Mouse (Mus musculus): ENCODE data around the gene Dapl1. TPM values are rescaled to one million over a fixed set of nuclear protein-coding genes. Genes with fewer than 3 reads are reported as not detected.

Dapl1 gene
- total and polyA plus RNA-seq, 2 experiments = not detected

DNA sequence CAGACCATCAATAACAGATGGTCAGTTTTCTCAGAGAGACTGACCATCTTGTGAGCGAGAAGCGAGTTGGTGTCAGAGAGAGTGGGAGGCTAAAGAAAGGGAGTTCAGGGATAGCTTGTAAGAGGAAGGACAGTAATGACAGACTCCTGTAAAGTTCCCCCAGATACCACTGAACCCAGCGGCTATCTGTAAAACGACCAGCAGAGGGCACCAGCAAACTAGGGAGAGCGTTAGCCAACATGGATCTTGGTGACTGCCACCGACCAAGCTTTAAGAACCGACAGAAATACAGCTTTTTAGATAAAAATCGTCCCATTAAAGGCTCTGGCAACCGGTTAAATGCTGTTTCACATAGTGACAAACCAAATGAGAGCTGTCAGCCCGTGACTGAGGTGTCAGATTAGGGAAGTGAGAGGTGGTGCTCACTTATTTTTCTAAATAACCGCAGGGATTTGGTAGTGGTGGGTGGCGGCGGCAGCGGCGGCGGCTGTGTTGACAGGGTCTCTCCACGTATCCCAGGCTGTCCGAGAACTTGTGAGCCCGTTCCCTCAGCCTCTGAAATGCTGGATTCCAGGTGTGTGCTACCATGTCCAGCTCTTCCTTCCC is 37.7 kb downstream of the Dapl1 start:
- no peaks in the 10 kb centered on the region for H3K79me2 ChIP-seq (ENCODE audit: control insufficient read depth, insufficient read depth, low read length)
- H3K4me3 ChIP-seq (ENCODE audit: insufficient read depth, low read depth, low read length) = peak overlapping the region; percentile 23; the same call in 1 of the 2 replicates
- no peaks in the 10 kb centered on the region; the same call in 1 of the 2 replicates for H3K4me1 ChIP-seq (ENCODE audit: control insufficient read depth, insufficient read depth, low read length)
- DNase-seq (ENCODE audit: extremely low read depth, low read depth, low spot score) = peak; percentile 50
- no peak overlapping the region for H3K27ac ChIP-seq (replicated peaks; ENCODE audit: insufficient read depth, low read depth, low read length)
- TF ChIP-seq POLR2A (IDR thresholded peaks at IDR 0.05; ENCODE audit: extremely low read depth, insufficient read depth, low read length) (no peak), CTCF (IDR thresholded peaks at IDR 0.05; ENCODE audit: low read depth, low read length) (peak; percentile 79)
- WGBS = 14% methylated on average over 19 of the region's 19 CpGs
- no peaks in the 10 kb centered on the region for H3K36me3 ChIP-seq (ENCODE audit: control insufficient read depth, insufficient read depth, low read length)
- H3K27me3 ChIP-seq (ENCODE audit: control insufficient read depth, insufficient read depth, low read length) = no peaks in the 10 kb centered on the region
- peak overlapping the region; percentile 68; the same call in 1 of the 2 replicates for H3K9ac ChIP-seq (ENCODE audit: low read depth, low read length)

GRCm38 (mm10) chr2:59523526-59523925 is 39.1 kb downstream of the Dapl1 start:
- Histone ChIP-seq H3K9ac (ENCODE audit: low read depth, low read length) (no peak overlapping the region), H3K27ac (replicated peaks; ENCODE audit: insufficient read depth, low read depth, low read length) (no peak overlapping the region), H3K79me2 (ENCODE audit: control insufficient read depth, insufficient read depth, low read length) (no peaks in the 10 kb centered on the region), H3K36me3 (ENCODE audit: control insufficient read depth, insufficient read depth, low read length) (no peaks in the 10 kb centered on the region), H3K4me3 (ENCODE audit: insufficient read depth, low read depth, low read length) (no peak overlapping the region), H3K27me3 (ENCODE audit: control insufficient read depth, insufficient read depth, low read length) (no peaks in the 10 kb centered on the region), H3K4me1 (ENCODE audit: control insufficient read depth, insufficient read depth, low read length) (no peaks in the 10 kb centered on the region; the same call in 1 of the 2 replicates)
- TF ChIP-seq CTCF (IDR thresholded peaks at IDR 0.05; ENCODE audit: low read depth, low read length) (no peak), POLR2A (IDR thresholded peaks at IDR 0.05; ENCODE audit: extremely low read depth, insufficient read depth, low read length) (no peak)
- no peak for DNase-seq (ENCODE audit: extremely low read depth, low read depth, low spot score)
- WGBS = 96% methylated on average over 3 of the region's 3 CpGs

DNA sequence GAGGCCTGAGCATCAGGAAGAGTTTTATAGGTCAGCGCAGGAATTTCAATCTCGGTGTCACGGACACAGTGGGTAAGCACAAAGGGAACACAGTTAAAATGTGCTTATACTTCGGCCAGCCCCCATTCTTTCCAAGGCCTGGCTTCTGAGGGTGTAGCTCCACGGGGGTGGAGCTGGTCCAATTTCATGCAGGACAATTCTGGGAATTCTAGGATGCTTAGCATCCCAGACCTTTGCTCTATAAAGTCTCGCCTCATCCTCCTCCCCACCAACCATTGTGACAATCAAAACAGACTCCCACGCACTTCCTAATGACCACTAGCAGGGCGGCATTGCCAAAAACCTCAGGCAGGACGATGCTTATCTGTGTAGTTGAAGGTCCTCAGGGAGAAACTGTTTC is 42.4 kb downstream of the Dapl1 start:
- no peaks in the 10 kb centered on the region; the same call in 1 of the 2 replicates for H3K4me1 ChIP-seq (ENCODE audit: control insufficient read depth, insufficient read depth, low read length)
- no peak overlapping the region for H3K9ac ChIP-seq (ENCODE audit: low read depth, low read length)
- H3K27ac ChIP-seq (replicated peaks; ENCODE audit: insufficient read depth, low read depth, low read length) = no peak overlapping the region
- H3K27me3 ChIP-seq (ENCODE audit: control insufficient read depth, insufficient read depth, low read length) = no peaks in the 10 kb centered on the region
- no peaks in the 10 kb centered on the region for H3K79me2 ChIP-seq (ENCODE audit: control insufficient read depth, insufficient read depth, low read length)
- H3K36me3 ChIP-seq (ENCODE audit: control insufficient read depth, insufficient read depth, low read length) = no peaks in the 10 kb centered on the region
- WGBS = 68% methylated on average over 9 of the region's 9 CpGs
- no peak for DNase-seq (ENCODE audit: extremely low read depth, low read depth, low spot score)
- H3K4me3 ChIP-seq (ENCODE audit: insufficient read depth, low read depth, low read length) = no peak overlapping the region
- TF ChIP-seq CTCF (IDR thresholded peaks at IDR 0.05; ENCODE audit: low read depth, low read length) (no peak), POLR2A (IDR thresholded peaks at IDR 0.05; ENCODE audit: extremely low read depth, insufficient read depth, low read length) (no peak)

GRCm38 (mm10) chr2:59529574-59530080 is 45.2 kb downstream of the Dapl1 start:
- Histone ChIP-seq H3K27ac (replicated peaks; ENCODE audit: insufficient read depth, low read depth, low read length) (no peak overlapping the region), H3K79me2 (ENCODE audit: control insufficient read depth, insufficient read depth, low read length) (no peaks in the 10 kb centered on the region), H3K4me3 (ENCODE audit: insufficient read depth, low read depth, low read length) (no peak overlapping the region), H3K4me1 (ENCODE audit: control insufficient read depth, insufficient read depth, low read length) (no peaks in the 10 kb centered on the region), H3K9ac (ENCODE audit: low read depth, low read length) (no peak overlapping the region), H3K27me3 (ENCODE audit: control insufficient read depth, insufficient read depth, low read length) (no peaks in the 10 kb centered on the region), H3K36me3 (ENCODE audit: control insufficient read depth, insufficient read depth, low read length) (no peaks in the 10 kb centered on the region)
- whole genome bisulfite sequencing = 50% methylated on average over 17 of the region's 17 CpGs
- TF ChIP-seq POLR2A (IDR thresholded peaks at IDR 0.05; ENCODE audit: extremely low read depth, insufficient read depth, low read length) (no peak), CTCF (IDR thresholded peaks at IDR 0.05; ENCODE audit: low read depth, low read length) (no peak)
- no peak for DNase-seq (ENCODE audit: extremely low read depth, low read depth, low spot score)

- Histone ChIP-seq H3K9ac (ENCODE audit: low read depth, low read length) (no peak overlapping the region), H3K4me1 (ENCODE audit: control insufficient read depth, insufficient read depth, low read length) (no peaks in the 10 kb centered on the region), H3K27ac (replicated peaks; ENCODE audit: insufficient read depth, low read depth, low read length) (no peak overlapping the region), H3K27me3 (ENCODE audit: control insufficient read depth, insufficient read depth, low read length) (no peaks in the 10 kb centered on the region), H3K79me2 (ENCODE audit: control insufficient read depth, insufficient read depth, low read length) (no peaks in the 10 kb centered on the region), H3K36me3 (ENCODE audit: control insufficient read depth, insufficient read depth, low read length) (no peaks in the 10 kb centered on the region), H3K4me3 (ENCODE audit: insufficient read depth, low read depth, low read length) (no peak overlapping the region)
- no peak for DNase-seq (ENCODE audit: extremely low read depth, low read depth, low spot score)
- TF ChIP-seq POLR2A (IDR thresholded peaks at IDR 0.05; ENCODE audit: extremely low read depth, insufficient read depth, low read length) (no peak), CTCF (IDR thresholded peaks at IDR 0.05; ENCODE audit: low read depth, low read length) (no peak)
- WGBS = 92% methylated on average over 3 of the region's 3 CpGs
Observed at GRCm38 (mm10) chr2:59530811-59531210, 46.4 kb downstream of the Dapl1 start.

GRCm38 (mm10) chr2:59532999-59533398 is 48.5 kb downstream of the Dapl1 start:
- Histone ChIP-seq H3K4me3 (ENCODE audit: insufficient read depth, low read depth, low read length) (no peak overlapping the region), H3K9ac (ENCODE audit: low read depth, low read length) (no peak overlapping the region), H3K79me2 (ENCODE audit: control insufficient read depth, insufficient read depth, low read length) (no peaks in the 10 kb centered on the region), H3K27me3 (ENCODE audit: control insufficient read depth, insufficient read depth, low read length) (no peaks in the 10 kb centered on the region), H3K4me1 (ENCODE audit: control insufficient read depth, insufficient read depth, low read length) (no peaks in the 10 kb centered on the region), H3K27ac (replicated peaks; ENCODE audit: insufficient read depth, low read depth, low read length) (no peak overlapping the region), H3K36me3 (ENCODE audit: control insufficient read depth, insufficient read depth, low read length) (no peaks in the 10 kb centered on the region)
- no peak for TF ChIP-seq POLR2A (IDR thresholded peaks at IDR 0.05; ENCODE audit: extremely low read depth, insufficient read depth, low read length)
- TF ChIP-seq CTCF (IDR thresholded peaks at IDR 0.05; ENCODE audit: low read depth, low read length) = no peak
- 95% methylated on average over 3 of the region's 3 CpGs for WGBS
- DNase-seq (ENCODE audit: extremely low read depth, low read depth, low spot score) = no peak

Data from liver, adult 2 months (tissue).